Mouse (Mus musculus): ENCODE data around the gene Pglyrp1. TPM values are rescaled to one million over a fixed set of nuclear protein-coding genes. Genes with fewer than 3 reads are reported as not detected.

The Pglyrp1 gene
- polyA plus RNA-seq, 1 experiment: 17.3 TPM

- TF ChIP-seq POLR2A (IDR thresholded peaks at IDR 0.05; ENCODE audit: borderline replicate concordance, insufficient read depth, low read length) (no peak), CTCF (IDR thresholded peaks at IDR 0.05; ENCODE audit: borderline replicate concordance, insufficient read depth, low read depth, low read length) (no peak)
- no peak for DNase-seq
- Histone ChIP-seq H3K27me3 (ENCODE audit: control insufficient read depth, insufficient read depth, low read length) (no peaks in the 10 kb centered on the region), H3K27ac (ENCODE audit: insufficient read depth, low read length) (no peak overlapping the region), H3K4me3 (replicated peaks; ENCODE audit: insufficient read depth, low read depth, low read length) (peak overlapping the region; percentile 48), H3K4me1 (ENCODE audit: control insufficient read depth, insufficient read depth, low read length) (no peaks in the 10 kb centered on the region)
- 29% methylated on average over 14 of the region's 14 CpGs for WGBS
Observed at GRCm38 (mm10) chr7:18872014-18872802, 1.1 kb downstream of the Pglyrp1 start.

GRCm38 (mm10) chr7:18872816-18873215, 1.7 kb downstream of the Pglyrp1 start:
- no peak overlapping the region for H3K27ac ChIP-seq (ENCODE audit: insufficient read depth, low read length)

GRCm38 (mm10) chr7:18873253-18873652, 2.1 kb downstream of the Pglyrp1 start:
- Histone ChIP-seq H3K4me3 (replicated peaks; ENCODE audit: insufficient read depth, low read depth, low read length) (peak overlapping the region; percentile 48), H3K27me3 (ENCODE audit: control insufficient read depth, insufficient read depth, low read length) (no peaks in the 10 kb centered on the region), H3K4me1 (ENCODE audit: control insufficient read depth, insufficient read depth, low read length) (no peaks in the 10 kb centered on the region), H3K27ac (ENCODE audit: insufficient read depth, low read length) (no peak overlapping the region)
- TF ChIP-seq POLR2A (IDR thresholded peaks at IDR 0.05; ENCODE audit: borderline replicate concordance, insufficient read depth, low read length): no peak
- peak; percentile 94 for TF ChIP-seq CTCF (IDR thresholded peaks at IDR 0.05; ENCODE audit: borderline replicate concordance, insufficient read depth, low read depth, low read length)
- WGBS: under 1% methylated on average over 10 of the region's 10 CpGs
- DNase-seq: peak; percentile 66 to 75

More at GRCm38 (mm10) chr7:18872816-18873215, 1.7 kb downstream of the Pglyrp1 start:
- Histone ChIP-seq H3K4me1 (ENCODE audit: control insufficient read depth, insufficient read depth, low read length) (no peaks in the 10 kb centered on the region), H3K27me3 (ENCODE audit: control insufficient read depth, insufficient read depth, low read length) (no peaks in the 10 kb centered on the region), H3K4me3 (replicated peaks; ENCODE audit: insufficient read depth, low read depth, low read length) (peak overlapping the region; percentile 48)
- WGBS: under 1% methylated on average over 7 of the region's 7 CpGs
- DNase-seq: no peak
- TF ChIP-seq POLR2A (IDR thresholded peaks at IDR 0.05; ENCODE audit: borderline replicate concordance, insufficient read depth, low read length): no peak
- TF ChIP-seq CTCF (IDR thresholded peaks at IDR 0.05; ENCODE audit: borderline replicate concordance, insufficient read depth, low read depth, low read length): no peak

GRCm38 (mm10) chr7:18875372-18875771, 4.2 kb downstream of the Pglyrp1 start:
- Histone ChIP-seq H3K4me3 (replicated peaks; ENCODE audit: insufficient read depth, low read depth, low read length) (no peak overlapping the region), H3K27ac (ENCODE audit: insufficient read depth, low read length) (no peak overlapping the region), H3K27me3 (ENCODE audit: control insufficient read depth, insufficient read depth, low read length) (no peaks in the 10 kb centered on the region), H3K4me1 (ENCODE audit: control insufficient read depth, insufficient read depth, low read length) (no peaks in the 10 kb centered on the region)
- 82% methylated on average over 5 of the region's 5 CpGs for WGBS
- DNase-seq: no peak
- no peak for TF ChIP-seq CTCF (IDR thresholded peaks at IDR 0.05; ENCODE audit: borderline replicate concordance, insufficient read depth, low read depth, low read length)
- TF ChIP-seq POLR2A (IDR thresholded peaks at IDR 0.05; ENCODE audit: borderline replicate concordance, insufficient read depth, low read length): no peak

GRCm38 (mm10) chr7:18878691-18879090, 7.6 kb downstream of the Pglyrp1 start:
- DNase-seq: no peak
- 48% methylated on average over 7 of the region's 7 CpGs for WGBS
- Histone ChIP-seq H3K4me3 (replicated peaks; ENCODE audit: insufficient read depth, low read depth, low read length) (no peak overlapping the region), H3K27ac (ENCODE audit: insufficient read depth, low read length) (no peak overlapping the region), H3K4me1 (ENCODE audit: control insufficient read depth, insufficient read depth, low read length) (no peaks in the 10 kb centered on the region), H3K27me3 (ENCODE audit: control insufficient read depth, insufficient read depth, low read length) (no peaks in the 10 kb centered on the region)
- TF ChIP-seq CTCF (IDR thresholded peaks at IDR 0.05; ENCODE audit: borderline replicate concordance, insufficient read depth, low read depth, low read length) (no peak), POLR2A (IDR thresholded peaks at IDR 0.05; ENCODE audit: borderline replicate concordance, insufficient read depth, low read length) (no peak)

- no peak for DNase-seq
- H3K4me1 ChIP-seq (ENCODE audit: control insufficient read depth, insufficient read depth, low read length): no peaks in the 10 kb centered on the region
- H3K4me3 ChIP-seq (replicated peaks; ENCODE audit: insufficient read depth, low read depth, low read length): no peak overlapping the region
- 63% methylated on average over 9 of the region's 9 CpGs for WGBS
- no peaks in the 10 kb centered on the region for H3K27me3 ChIP-seq (ENCODE audit: control insufficient read depth, insufficient read depth, low read length)
- no peak for TF ChIP-seq CTCF (IDR thresholded peaks at IDR 0.05; ENCODE audit: borderline replicate concordance, insufficient read depth, low read depth, low read length)
- no peak for TF ChIP-seq POLR2A (IDR thresholded peaks at IDR 0.05; ENCODE audit: borderline replicate concordance, insufficient read depth, low read length)
- no peak overlapping the region for H3K27ac ChIP-seq (ENCODE audit: insufficient read depth, low read length)
Observed at GRCm38 (mm10) chr7:18883991-18884744, 13.0 kb downstream of the Pglyrp1 start.

- TF ChIP-seq POLR2A (IDR thresholded peaks at IDR 0.05; ENCODE audit: borderline replicate concordance, insufficient read depth, low read length) (no peak), CTCF (IDR thresholded peaks at IDR 0.05; ENCODE audit: borderline replicate concordance, insufficient read depth, low read depth, low read length) (no peak)
- 59% methylated on average over 13 of the region's 13 CpGs for WGBS
- Histone ChIP-seq H3K27me3 (ENCODE audit: control insufficient read depth, insufficient read depth, low read length) (no peaks in the 10 kb centered on the region), H3K4me3 (replicated peaks; ENCODE audit: insufficient read depth, low read depth, low read length) (no peak overlapping the region), H3K4me1 (ENCODE audit: control insufficient read depth, insufficient read depth, low read length) (no peaks in the 10 kb centered on the region), H3K27ac (ENCODE audit: insufficient read depth, low read length) (no peak overlapping the region)
- DNase-seq: no peak
Observed at GRCm38 (mm10) chr7:18884745-18885422, 13.8 kb downstream of the Pglyrp1 start.
